Mouse (Mus musculus) spleen, adult 2 months (tissue): ENCODE measurements around the gene Spopl. TPM values are rescaled to one million over a fixed set of nuclear protein-coding genes. Genes with fewer than 3 reads are reported as not detected.
"Not testable (repeated sequence)": the region's sequence is repeated elsewhere in the genome, so short reads cannot be mapped to it uniquely, and the experiment has no call there.

Experiments
- DNase-seq, 2 experiments: peaks; one replicate each; pipeline versions ENCODE4 v3.0.0 to v3.0.0-alpha.2; 2012 to 2021; ENCODE audit warnings: low spot score in 2 of 2, low read depth in 1 of 2
- H3K27ac ChIP-seq: fragments of 200-500 bp; 2 replicates; pipeline ENCODE4 v1.5.1; 2012; ENCODE audit warnings: low read length, inconsistent platforms; ENCODE audit not compliant: insufficient read depth
- H3K27me3 ChIP-seq: fragments of 200-500 bp; 2 replicates; pipeline ENCODE4 v1.6.1; 2012; ENCODE audit warnings: mild to moderate bottlenecking, moderate library complexity, low read length, inconsistent platforms; ENCODE audit not compliant: control insufficient read depth, insufficient read depth
- H3K36me3 ChIP-seq: fragments of 200-500 bp; 2 replicates; pipeline ENCODE4 v1.6.1; 2012; ENCODE audit warnings: mild to moderate bottlenecking, low read length, inconsistent platforms; ENCODE audit not compliant: control insufficient read depth, insufficient read depth
- H3K4me1 ChIP-seq: fragments of 200-500 bp; 2 replicates; pipeline ENCODE4 v1.6.1; 2011; ENCODE audit warnings: inconsistent platforms; ENCODE audit not compliant: control insufficient read depth, insufficient read depth, insufficient read length
- H3K4me3 ChIP-seq: fragments of 200-500 bp; 2 replicates; pipeline ENCODE4 v1.5.1; 2011; ENCODE audit warnings: mild to moderate bottlenecking, inconsistent platforms; ENCODE audit not compliant: insufficient read depth, insufficient read length; ENCODE audit errors: extremely low read depth
- CTCF ChIP-seq: fragments of 200-500 bp; IDR thresholded peaks from 2 replicates; pipeline ENCODE4 v1.5.1; 2011; ENCODE audit warnings: mild to moderate bottlenecking, inconsistent platforms; ENCODE audit not compliant: insufficient read depth, insufficient read length, insufficient replicate concordance; ENCODE audit errors: extremely low read depth
- POLR2A ChIP-seq: fragments of 200-500 bp; IDR thresholded peaks from 2 replicates; pipeline ENCODE4 v1.6.1; 2011; ENCODE audit warnings: low read depth, low read length, inconsistent platforms
- WGBS: fragments of 180-500 bp; shearing (Covaris S2); methylation state at CpG from one replicate; pipeline ENCODE4 v1.1.7; 2018; 5-methylcytosine and 5-hydroxymethylcytosine counted together
- polyA plus RNA-seq: library from polyadenylated mRNA; depleted of rRNA; stranded (reverse); fragments of >200 nt; gene quantifications from 2 replicates; pipeline ENCODE4 v1.2.3, GENCODE M21; 2012

Gene Spopl
- polyA plus RNA-seq, 1 experiment: 2.3 TPM

DNA sequence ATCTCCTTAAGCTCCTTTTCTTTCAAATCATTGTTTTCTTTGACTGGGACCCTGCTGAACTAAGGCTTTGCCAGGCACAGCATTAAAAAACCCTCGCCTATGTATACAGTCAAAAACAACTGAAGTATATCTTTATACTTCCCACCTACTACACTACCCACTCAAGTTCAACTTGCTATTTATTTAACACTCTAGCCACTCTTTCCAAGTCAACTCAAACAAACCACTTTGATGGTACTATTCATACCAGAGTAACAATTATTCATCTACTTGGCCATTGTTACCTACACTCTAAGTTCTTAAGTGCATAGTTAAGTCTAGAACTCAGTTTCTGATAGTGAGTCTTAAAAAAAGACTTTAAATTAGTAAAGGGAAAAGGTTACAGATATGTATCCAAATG, 3.1 kb downstream of the Spopl start:
- TF ChIP-seq POLR2A (no peak), CTCF (no peak)
- WGBS: 86% methylated on average over 1 of the region's 1 CpGs
- no peak overlapping the region for H3K27ac ChIP-seq
- H3K4me3 ChIP-seq: no peak overlapping the region
- peaks cover 2% of the 10 kb centered on the region; the same call in 1 of the 2 replicates for H3K4me1 ChIP-seq
- H3K27me3 ChIP-seq: no peaks in the 10 kb centered on the region
- H3K36me3 ChIP-seq: no peaks in the 10 kb centered on the region
- DNase-seq: no peak

DNA sequence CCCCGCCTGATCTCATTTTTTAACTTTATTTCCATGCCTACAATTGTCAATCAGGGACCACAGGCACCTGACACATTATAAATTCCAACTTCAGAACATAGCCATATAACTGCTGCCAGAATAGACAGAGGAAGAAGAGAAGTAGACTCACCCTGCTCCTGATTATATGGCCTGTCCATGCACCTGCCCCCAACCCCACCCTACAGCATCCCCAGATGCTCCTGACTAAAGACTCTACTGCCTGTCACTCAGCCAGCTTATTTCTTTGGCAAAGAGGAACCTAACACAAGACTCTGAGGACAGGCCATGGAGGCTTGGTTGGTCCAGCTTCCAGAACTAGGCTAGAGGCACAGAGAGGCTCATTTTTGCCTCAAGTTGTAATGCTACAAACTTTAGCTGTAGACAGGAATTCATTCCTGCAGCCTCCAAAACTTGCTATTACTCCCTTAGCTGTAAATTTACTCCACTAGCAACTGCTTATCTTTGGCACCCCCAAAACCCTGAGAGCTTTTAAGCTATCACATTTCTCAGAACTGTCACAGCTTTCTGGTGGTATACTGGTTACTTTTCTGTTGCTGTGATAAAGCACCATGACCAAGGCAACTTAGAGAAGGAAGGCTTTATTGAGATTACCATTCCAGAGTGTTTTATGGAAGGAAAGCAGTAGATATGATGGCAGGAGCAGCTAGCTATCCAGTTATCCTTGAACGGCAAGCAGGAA, 6.7 kb downstream of the Spopl start:
- no peak for TF ChIP-seq CTCF
- TF ChIP-seq POLR2A: no peak
- H3K4me1 ChIP-seq: 0 out of 2 replicates have a peak, but pooled peaks cover 2% of the 10 kb centered on the region
- 80% methylated on average over 2 of the region's 2 CpGs for WGBS
- no peak overlapping the region for H3K27ac ChIP-seq
- no peak overlapping the region for H3K4me3 ChIP-seq
- no peaks in the 10 kb centered on the region for H3K27me3 ChIP-seq
- no peaks in the 10 kb centered on the region for H3K36me3 ChIP-seq
- no peak for DNase-seq

DNA sequence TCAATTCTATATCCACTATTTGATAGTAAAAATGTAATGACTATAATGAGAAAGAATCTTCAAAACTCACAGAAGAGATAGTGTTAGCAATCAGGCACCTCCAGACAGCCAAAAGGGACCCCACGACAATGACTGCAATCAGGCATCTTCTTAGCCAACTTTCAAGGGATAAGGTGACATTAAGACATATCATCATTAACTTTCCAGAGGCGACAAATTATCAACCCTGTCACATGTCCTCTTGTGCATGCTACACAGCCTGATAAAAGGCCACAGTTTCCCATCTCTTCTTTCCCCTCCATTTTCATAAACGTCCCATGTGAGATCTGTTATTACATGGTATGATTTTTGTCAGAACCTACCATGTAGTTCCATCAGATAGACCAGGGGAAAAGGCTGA, 9.0 kb downstream of the Spopl start:
- WGBS: 87% methylated on average over 3 of the region's 3 CpGs
- TF ChIP-seq POLR2A (no peak), CTCF (no peak)
- H3K27ac ChIP-seq: no peak overlapping the region

DNA sequence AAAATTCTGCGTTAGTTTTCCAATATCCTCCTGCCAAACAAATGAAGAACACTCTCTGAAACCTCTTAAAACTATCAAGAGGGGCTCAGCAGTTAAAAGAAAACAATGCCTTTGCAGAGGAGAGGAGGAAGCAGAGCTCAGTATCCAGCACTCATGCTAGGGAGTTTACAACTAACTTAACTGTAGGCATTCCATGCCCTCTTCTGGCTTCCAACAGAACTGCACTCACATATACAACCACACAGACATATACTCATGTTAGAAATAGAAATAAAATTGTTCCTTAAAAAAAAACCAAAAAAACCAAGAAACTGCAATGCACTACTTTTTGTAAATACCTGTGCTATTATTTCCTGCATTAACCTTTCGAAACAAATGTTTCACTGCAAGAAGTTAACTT, 12.7 kb downstream of the Spopl start:
- Histone ChIP-seq H3K4me3 (no peak overlapping the region), H3K27me3 (no peaks in the 10 kb centered on the region), H3K4me1 (no peaks in the 10 kb centered on the region), H3K36me3 (no peaks in the 10 kb centered on the region), H3K27ac (no peak overlapping the region)
- 92% methylated on average over 2 of the region's 2 CpGs for WGBS
- no peak for DNase-seq
- TF ChIP-seq POLR2A (no peak), CTCF (no peak)

More for the DNA sequence above, 9.0 kb downstream of the Spopl start:
- Histone ChIP-seq H3K4me3 (no peak overlapping the region), H3K27me3 (no peaks in the 10 kb centered on the region), H3K4me1 (no peaks in the 10 kb centered on the region), H3K36me3 (no peaks in the 10 kb centered on the region)
- DNase-seq: no peak

DNA sequence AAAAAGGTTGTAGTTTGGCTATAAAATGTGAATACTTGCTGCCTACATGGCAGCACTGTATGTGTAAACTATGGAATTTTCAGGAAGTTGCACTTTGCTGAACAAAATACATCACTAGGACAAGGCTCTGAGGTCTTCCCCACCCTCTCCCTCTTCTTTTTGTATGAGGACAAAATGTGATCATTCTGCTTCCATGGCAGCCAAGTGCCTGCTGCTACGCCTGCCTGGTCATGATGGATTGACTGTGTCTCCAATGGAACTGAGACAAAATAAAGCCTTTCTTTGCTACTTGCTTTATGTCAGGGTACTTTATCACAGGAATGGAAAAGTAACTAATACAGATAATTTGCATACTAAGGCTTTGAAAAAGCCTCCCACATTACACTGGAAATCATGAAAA, 20.7 kb downstream of the Spopl start:
- H3K4me3 ChIP-seq: no peak overlapping the region
- no peak overlapping the region for H3K27ac ChIP-seq
- no peak for DNase-seq
- no peaks in the 10 kb centered on the region for H3K36me3 ChIP-seq
- no peak for TF ChIP-seq POLR2A
- no peak for TF ChIP-seq CTCF
- 97% methylated on average over 1 of the region's 1 CpGs for WGBS
- no peaks in the 10 kb centered on the region for H3K27me3 ChIP-seq
- no peaks in the 10 kb centered on the region for H3K4me1 ChIP-seq

DNA sequence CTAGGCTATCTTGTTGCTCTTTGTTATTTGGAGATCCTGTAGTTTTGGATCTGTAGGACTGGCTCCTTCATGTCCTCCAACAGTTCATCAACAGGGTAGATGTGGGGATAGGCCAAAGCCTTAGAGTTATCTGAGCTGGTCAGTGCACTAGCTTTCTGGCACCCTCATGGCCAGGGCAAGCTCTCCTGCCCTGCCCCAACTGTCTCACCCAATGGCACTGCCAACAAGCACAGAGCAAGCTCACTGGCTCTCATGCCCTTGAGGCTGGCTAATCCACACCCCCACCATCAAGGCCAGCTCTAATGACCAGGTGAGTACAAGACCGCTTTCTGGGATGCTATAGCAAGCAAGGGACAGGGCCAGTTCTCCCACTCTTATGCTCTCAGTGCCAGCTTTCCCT, 24.7 kb downstream of the Spopl start:
- no peaks in the 10 kb centered on the region for H3K4me1 ChIP-seq
- H3K27ac ChIP-seq: no peak overlapping the region
- no peaks in the 10 kb centered on the region for H3K27me3 ChIP-seq
- WGBS: 100% methylated on average over 1 of the region's 1 CpGs
- no peaks in the 10 kb centered on the region for H3K36me3 ChIP-seq
- DNase-seq: no peak
- no peak overlapping the region for H3K4me3 ChIP-seq
- TF ChIP-seq POLR2A (no peak), CTCF (no peak)

DNA sequence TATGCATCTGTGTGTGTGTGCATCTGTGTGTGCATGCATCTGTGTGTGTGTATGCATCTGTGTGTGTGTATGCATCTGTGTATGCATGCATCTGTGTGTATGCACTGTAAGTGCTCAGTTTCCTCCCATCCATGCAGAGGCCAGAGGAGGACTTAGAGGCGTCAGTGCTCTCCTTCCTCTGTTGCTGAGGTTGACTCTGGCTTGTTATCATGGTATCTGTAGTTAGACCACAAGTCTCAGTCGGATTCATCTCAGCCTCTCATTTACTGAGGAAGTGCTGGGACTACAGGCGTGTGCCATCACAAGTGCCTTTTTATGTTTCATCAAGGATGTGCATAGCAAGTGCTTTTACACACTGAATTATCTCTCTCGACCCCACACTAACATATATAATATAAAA, 31.9 kb downstream of the Spopl start:
- H3K27ac ChIP-seq: no peak overlapping the region
- no peaks in the 10 kb centered on the region for H3K4me1 ChIP-seq
- H3K27me3 ChIP-seq: no peaks in the 10 kb centered on the region
- 69% methylated on average over 4 of the region's 4 CpGs for WGBS
- H3K4me3 ChIP-seq: no peak overlapping the region
- H3K36me3 ChIP-seq: peaks cover 3% of the 10 kb centered on the region; the same call in 1 of the 2 replicates
- no peak for DNase-seq
- TF ChIP-seq CTCF: no peak
- no peak for TF ChIP-seq POLR2A

DNA sequence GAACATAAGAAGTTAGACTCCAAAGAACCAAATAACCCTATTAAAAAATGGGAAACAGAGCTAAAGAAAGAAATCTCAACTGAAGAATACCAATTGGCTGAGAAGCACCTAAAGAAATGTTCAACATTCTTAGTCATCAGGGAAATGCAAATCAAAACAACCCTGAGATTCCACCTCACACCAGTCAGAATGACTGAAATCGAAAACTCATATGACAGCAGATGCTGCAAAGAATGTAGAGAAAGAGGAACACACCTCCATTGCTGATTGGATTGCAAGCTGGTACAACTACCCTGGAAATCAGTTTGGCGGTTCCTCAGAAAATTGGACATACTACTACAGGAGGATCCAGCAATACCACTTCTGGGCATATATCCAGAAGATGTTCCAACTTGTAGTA, 44.2 kb downstream of the Spopl start:
- not testable (repeated sequence) for H3K27ac ChIP-seq, H3K4me3 ChIP-seq, H3K27me3 ChIP-seq, H3K4me1 ChIP-seq, H3K36me3 ChIP-seq, DNase-seq
- WGBS: 96% methylated on average over 2 of the region's 2 CpGs
